Mouse (Mus musculus) limb, embryonic 11.5 days (tissue): ENCODE measurements at regions not wholly inside any gene's neighbourhood (a gene's known extent, or its start where the extent isn't known, plus 50 kb on each side); places are given as distances from the start of the nearest gene placed in this dataset.
A peak's percentile ranks its signal among the peaks of the same experiment; 100 is the strongest.

Source experiments
- ATAC-seq: fragments of 200-750 bp; cut with Nextera tagmentation; 2 replicates; pipeline ENCODE4 v1.8.0; 2017; ENCODE audit warnings: low read depth; ENCODE audit not compliant: insufficient number of reproducible peaks, low FRiP score, low TSS enrichment
- DNase-seq: peaks from one replicate; pipeline ENCODE4 v3.0.0-alpha.2; 2015; ENCODE audit warnings: low spot score
- H3K27ac ChIP-seq: fragments of 300-500 bp; sonication (generic); replicated peaks from 2 replicates; pipeline ENCODE4 v1.5.1; 2014; ENCODE audit warnings: low read depth, mild to moderate bottlenecking, low read length
- H3K27me3 ChIP-seq: fragments of 300-500 bp; sonication (generic); 2 replicates; pipeline ENCODE4 v1.6.1; 2014; ENCODE audit warnings: mild to moderate bottlenecking, low read length, mixed read lengths; ENCODE audit not compliant: control insufficient read depth, insufficient read depth
- H3K36me3 ChIP-seq: fragments of 300-500 bp; sonication (generic); 2 replicates; pipeline ENCODE4 v1.6.1; 2014; ENCODE audit warnings: mild to moderate bottlenecking, low read length, moderate library complexity, mixed read lengths; ENCODE audit not compliant: control insufficient read depth, insufficient read depth
- H3K4me1 ChIP-seq: fragments of 300-500 bp; sonication (generic); 2 replicates; pipeline ENCODE4 v1.6.1; 2014; ENCODE audit warnings: low read length, mixed read lengths; ENCODE audit not compliant: control insufficient read depth, insufficient read depth
- H3K4me2 ChIP-seq: fragments of 300-500 bp; sonication (generic); 2 replicates; pipeline ENCODE4 v1.6.1; 2014; ENCODE audit warnings: low read depth, mild to moderate bottlenecking, moderate library complexity; ENCODE audit not compliant: severe bottlenecking
- H3K4me3 ChIP-seq: fragments of 300-500 bp; sonication (generic); 2 replicates; pipeline ENCODE4 v1.5.1; 2014; ENCODE audit warnings: low read depth, low read length
- H3K9ac ChIP-seq: fragments of 300-500 bp; sonication (generic); 2 replicates; pipeline ENCODE4 v1.6.1; 2014; ENCODE audit warnings: mild to moderate bottlenecking, low read length
- H3K9me3 ChIP-seq: fragments of 300-500 bp; sonication (generic); 2 replicates; pipeline ENCODE4 v1.6.1; 2016; ENCODE audit warnings: low read length; ENCODE audit not compliant: control insufficient read depth
- WGBS: fragments of 180-500 bp; shearing (Covaris S2); extraction: QIAGEN DNeasy Blood & Tissue Kit; methylation state at CpG from one replicate; pipeline ENCODE4 v1.1.7; 2014; 5-methylcytosine and 5-hydroxymethylcytosine counted together

DNA sequence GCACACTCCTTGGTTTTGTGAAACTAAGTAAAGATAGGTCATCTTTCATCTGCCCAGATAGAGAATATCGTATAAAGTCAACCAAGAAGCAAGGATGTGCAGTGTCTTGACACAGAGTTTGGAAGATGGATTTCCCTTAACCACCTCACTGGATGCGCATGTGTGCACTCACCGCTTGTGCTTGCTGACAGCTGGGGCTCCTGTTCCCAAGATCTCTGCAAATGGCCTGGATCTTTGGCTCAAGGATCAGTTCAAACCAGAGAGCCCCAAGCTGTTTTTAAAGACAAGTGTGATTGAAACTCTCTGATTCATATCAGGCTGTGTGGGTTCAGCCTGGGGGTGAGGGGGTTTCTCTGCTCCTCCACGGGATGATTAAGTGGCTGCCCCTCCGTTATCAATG lies 288.6 kb upstream of the Lyplal1 start:
- ATAC-seq = no peak
- no peak overlapping the region for H3K9ac ChIP-seq
- H3K27ac ChIP-seq = no peak overlapping the region
- H3K27me3 ChIP-seq = no peaks in the 10 kb centered on the region
- no peak for DNase-seq
- WGBS = 80% methylated on average over 5 of the region's 5 CpGs
- H3K9me3 ChIP-seq = no peaks in the 10 kb centered on the region
- no peaks in the 10 kb centered on the region for H3K36me3 ChIP-seq
- H3K4me2 ChIP-seq = no peak overlapping the region
- H3K4me1 ChIP-seq = peaks cover 7% of the 10 kb centered on the region; the same call in 1 of the 2 replicates
- H3K4me3 ChIP-seq = no peak overlapping the region

DNA sequence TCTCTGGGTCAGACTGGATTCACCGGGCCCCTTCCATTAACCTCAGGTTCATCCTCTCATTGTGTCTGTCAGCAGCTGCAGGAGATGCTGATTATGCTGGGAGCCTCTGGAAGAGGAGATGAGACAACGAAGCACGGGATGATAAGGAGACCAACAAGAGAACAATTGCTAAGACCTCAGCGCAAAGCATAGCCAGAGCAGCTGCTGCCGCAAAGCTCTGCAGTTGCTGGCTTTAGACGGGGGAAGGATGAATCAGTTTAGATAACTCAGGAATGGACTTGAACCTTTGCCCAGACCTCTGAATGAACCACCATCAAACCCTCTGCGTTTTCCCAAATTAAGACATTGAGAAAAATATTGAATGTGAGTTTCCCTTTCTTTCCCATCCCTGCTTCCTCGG lies 282.7 kb upstream of the Lyplal1 start:
- whole genome bisulfite sequencing = 79% methylated on average over 8 of the region's 8 CpGs
- Histone ChIP-seq H3K9me3 (no peaks in the 10 kb centered on the region), H3K4me3 (no peak overlapping the region), H3K4me1 (no peaks in the 10 kb centered on the region), H3K27ac (no peak overlapping the region), H3K27me3 (no peaks in the 10 kb centered on the region), H3K4me2 (no peak overlapping the region), H3K9ac (no peak overlapping the region), H3K36me3 (no peaks in the 10 kb centered on the region)
- no peak for DNase-seq
- no peak for ATAC-seq

DNA sequence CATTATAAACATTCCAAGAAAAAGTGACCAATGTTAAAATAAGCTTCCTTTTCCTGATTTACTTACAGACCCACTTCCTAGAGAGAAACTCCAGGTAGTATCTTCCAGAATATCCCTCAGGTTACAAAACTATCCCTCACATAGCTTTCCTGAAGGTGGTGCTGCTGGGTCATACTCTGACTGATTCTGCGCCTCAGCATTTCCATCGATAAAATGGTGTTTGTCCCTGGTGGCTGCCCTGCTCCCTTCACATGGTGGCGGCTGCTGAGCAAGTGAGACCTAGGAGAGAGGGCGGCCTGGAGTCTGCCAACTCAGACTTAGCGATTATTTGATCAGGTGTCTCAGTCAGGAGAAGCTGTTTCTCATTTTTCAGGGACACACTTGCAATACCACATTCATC lies 275.9 kb upstream of the Lyplal1 start:
- Histone ChIP-seq H3K27ac (no peak overlapping the region), H3K36me3 (no peaks in the 10 kb centered on the region), H3K4me3 (no peak overlapping the region), H3K4me1 (no peaks in the 10 kb centered on the region), H3K4me2 (no peak overlapping the region), H3K9me3 (no peaks in the 10 kb centered on the region), H3K9ac (no peak overlapping the region), H3K27me3 (no peaks in the 10 kb centered on the region)
- ATAC-seq (no peak), DNase-seq (no peak)
- WGBS = 41% methylated on average over 5 of the region's 5 CpGs

DNA sequence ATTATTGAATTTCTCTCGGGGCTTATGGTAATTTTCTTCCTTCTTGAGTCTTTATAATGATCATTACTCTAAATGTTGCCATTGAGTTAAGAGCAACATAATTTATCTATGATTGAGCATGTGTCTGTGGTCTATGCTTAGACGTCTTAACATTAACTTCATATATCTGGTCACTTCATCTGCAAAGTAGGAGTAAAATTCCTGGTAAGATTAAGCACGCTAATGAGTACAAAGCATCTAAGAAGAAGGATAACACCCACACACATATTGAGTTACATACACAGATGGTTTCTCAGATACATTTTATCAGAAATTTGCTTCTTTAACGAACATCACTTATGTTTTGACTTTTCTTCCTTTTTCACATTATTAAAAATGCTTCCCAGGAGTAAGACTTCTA lies 267.3 kb upstream of the Lyplal1 start:
- no peaks in the 10 kb centered on the region; the same call in 1 of the 2 replicates for H3K4me1 ChIP-seq
- H3K4me3 ChIP-seq = no peak overlapping the region
- H3K9me3 ChIP-seq = no peaks in the 10 kb centered on the region
- no peak for ATAC-seq
- no peak overlapping the region for H3K27ac ChIP-seq
- H3K27me3 ChIP-seq = no peaks in the 10 kb centered on the region
- 82% methylated on average over 4 of the region's 4 CpGs for WGBS
- H3K9ac ChIP-seq = no peak overlapping the region
- no peak overlapping the region for H3K4me2 ChIP-seq
- DNase-seq = no peak
- H3K36me3 ChIP-seq = no peaks in the 10 kb centered on the region

DNA sequence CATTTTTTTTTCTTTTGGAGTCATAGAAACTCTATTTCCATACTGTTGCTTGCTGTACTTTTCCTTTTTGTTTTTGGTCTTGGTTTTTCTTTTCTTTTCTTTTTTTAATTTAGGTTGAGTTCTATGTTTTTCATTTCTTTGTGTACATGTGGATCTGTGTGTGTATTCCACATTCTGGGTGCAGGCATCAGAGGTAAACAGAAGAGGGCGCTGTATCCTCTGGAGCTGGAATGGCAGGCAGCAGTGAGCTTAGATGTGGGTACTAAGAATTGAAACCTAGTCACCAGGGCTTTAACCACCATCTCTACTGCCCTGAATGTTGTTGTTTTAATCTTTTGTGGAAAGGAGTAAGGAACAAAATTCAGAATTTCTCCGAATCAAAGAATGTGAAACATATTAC lies 266.3 kb upstream of the Lyplal1 start:
- Histone ChIP-seq H3K4me3 (no peak overlapping the region), H3K27ac (no peak overlapping the region), H3K4me2 (no peak overlapping the region), H3K27me3 (no peaks in the 10 kb centered on the region), H3K9me3 (no peaks in the 10 kb centered on the region), H3K36me3 (no peaks in the 10 kb centered on the region), H3K4me1 (no peaks in the 10 kb centered on the region; the same call in 1 of the 2 replicates), H3K9ac (no peak overlapping the region)
- WGBS = 76% methylated on average over 2 of the region's 2 CpGs
- DNase-seq (no peak), ATAC-seq (no peak)

DNA sequence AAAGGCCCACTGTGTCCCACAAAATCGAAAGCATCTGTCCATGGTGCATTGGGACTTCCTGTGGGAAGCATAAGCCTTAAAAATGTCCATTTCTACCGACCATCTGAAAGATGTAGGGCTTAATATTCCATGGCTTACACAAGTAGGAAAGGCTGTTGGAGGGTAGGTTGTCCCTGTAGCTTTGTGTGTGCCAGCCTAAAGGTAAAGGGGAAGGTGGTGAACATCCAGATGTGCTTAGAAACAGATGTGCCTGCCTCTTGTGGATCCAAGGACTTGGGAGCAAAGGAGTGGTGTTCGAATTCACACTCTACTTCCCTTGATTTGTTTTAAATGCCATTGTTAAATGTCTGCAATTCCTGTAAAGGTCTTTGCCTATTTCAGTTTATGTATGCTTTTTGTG lies 265.9 kb upstream of the Lyplal1 start:
- H3K4me1 ChIP-seq = no peaks in the 10 kb centered on the region; the same call in 1 of the 2 replicates
- WGBS = 79% methylated on average over 3 of the region's 3 CpGs
- no peak overlapping the region for H3K4me3 ChIP-seq
- H3K9ac ChIP-seq = no peak overlapping the region
- no peaks in the 10 kb centered on the region for H3K36me3 ChIP-seq
- DNase-seq (no peak), ATAC-seq (no peak)
- H3K4me2 ChIP-seq = no peak overlapping the region
- no peaks in the 10 kb centered on the region for H3K9me3 ChIP-seq
- H3K27ac ChIP-seq = no peak overlapping the region
- no peaks in the 10 kb centered on the region for H3K27me3 ChIP-seq

DNA sequence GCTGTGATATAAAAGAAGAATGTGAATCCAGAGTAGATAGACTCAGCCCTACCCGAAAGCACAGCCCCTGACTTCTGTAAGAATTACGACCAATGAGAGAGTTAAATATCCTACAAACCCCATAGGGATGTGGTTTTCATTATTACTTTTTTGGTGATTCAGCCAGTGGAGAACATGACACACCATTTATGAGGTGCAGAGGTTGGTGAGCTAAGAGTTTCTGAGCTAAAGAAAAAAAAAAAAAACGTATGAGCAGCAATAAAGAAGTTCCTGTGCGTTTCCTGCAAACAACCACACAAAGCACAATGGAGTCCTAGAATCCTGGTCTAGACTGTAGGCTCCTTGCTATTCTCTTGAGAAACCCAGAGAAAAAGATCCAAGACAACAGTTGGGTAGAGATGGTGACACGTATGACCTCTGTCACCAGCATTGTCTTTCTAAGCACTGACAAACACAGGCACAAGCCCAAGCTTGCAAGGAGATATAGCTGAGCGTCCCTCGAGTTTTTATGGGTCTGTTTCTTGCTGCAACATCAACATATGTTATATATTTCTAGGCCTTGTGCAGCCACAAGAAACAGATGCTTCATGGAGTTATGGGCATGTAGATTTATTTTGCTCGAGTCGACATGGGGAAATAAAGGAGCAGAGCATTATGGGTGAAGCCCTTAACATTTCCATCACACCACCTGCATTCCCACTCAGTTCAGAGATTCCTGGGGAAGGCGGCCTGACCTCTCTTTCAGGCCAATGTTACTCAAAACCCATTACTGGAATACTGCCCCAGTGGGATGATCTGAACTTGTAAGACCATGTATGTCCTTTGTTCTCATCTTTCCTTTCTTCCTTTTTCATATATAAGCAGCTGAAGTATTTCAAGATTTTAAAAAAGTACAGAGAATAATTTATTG lies 263.1 kb upstream of the Lyplal1 start:
- 51% methylated on average over 10 of the region's 10 CpGs for WGBS
- Histone ChIP-seq H3K4me1 (no peaks in the 10 kb centered on the region; the same call in 1 of the 2 replicates), H3K36me3 (no peaks in the 10 kb centered on the region), H3K9me3 (no peaks in the 10 kb centered on the region), H3K4me3 (no peak overlapping the region), H3K4me2 (no peak overlapping the region), H3K27ac (peak overlapping the region; percentile 68; the same call in 1 of the 2 replicates), H3K9ac (no peak overlapping the region), H3K27me3 (no peaks in the 10 kb centered on the region)
- DNase-seq (peak; percentile 46), ATAC-seq (peak; percentile 75; the same call in 1 of the 2 replicates)

DNA sequence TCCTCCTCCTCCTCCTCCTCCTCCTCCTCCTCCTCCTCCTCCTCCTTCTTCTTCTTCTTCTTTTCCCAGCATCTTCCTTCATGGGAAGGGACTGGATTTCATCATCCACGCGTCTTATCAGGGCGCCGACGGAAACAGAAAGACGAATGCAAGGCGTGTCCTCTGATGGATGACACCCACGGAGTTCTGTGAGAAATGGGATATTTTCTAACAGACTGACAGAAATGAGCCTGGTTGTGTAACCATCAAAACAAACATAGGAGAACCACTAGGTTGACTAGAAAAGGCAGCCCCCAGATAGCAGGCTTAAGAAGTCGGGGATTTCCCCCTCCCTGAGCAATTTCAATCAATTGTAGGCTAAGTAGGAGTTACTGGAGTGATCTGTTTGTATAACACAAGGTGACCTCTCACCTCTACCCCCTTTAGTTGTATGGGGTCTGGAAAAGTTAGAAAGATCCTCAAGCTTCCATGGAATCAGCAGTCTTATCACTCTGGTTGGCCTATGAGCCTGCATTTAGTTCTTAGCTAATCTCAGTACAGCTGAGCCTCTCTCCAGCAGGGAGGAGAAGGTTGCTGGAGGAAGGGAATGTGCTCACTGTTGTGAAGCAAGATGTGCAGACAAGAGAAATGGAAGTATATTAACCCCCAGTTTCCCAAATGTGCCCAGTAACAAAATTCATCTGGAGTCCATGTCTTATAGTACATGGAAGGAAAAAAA lies 260.0 kb upstream of the Lyplal1 start:
- Histone ChIP-seq H3K9ac (no peak overlapping the region), H3K4me3 (no peak overlapping the region), H3K4me1 (no peaks in the 10 kb centered on the region; the same call in 1 of the 2 replicates), H3K4me2 (no peak overlapping the region), H3K27ac (no peak overlapping the region), H3K27me3 (no peaks in the 10 kb centered on the region), H3K9me3 (no peaks in the 10 kb centered on the region), H3K36me3 (no peaks in the 10 kb centered on the region)
- ATAC-seq = no peak
- WGBS = 59% methylated on average over 9 of the region's 9 CpGs
- DNase-seq = no peak
